Mouse (Mus musculus) retina, postnatal 1 day (tissue): ENCODE results near the gene Ndufaf3.
"Not testable (repeated sequence)": the region's sequence is repeated elsewhere in the genome, so short reads cannot be mapped to it uniquely, and the experiment has no call there.

Experiments used
- DNase-seq: peaks from one replicate; pipeline ENCODE4 v3.0.0-alpha.2; 2012

Ndufaf3 gene

DNA sequence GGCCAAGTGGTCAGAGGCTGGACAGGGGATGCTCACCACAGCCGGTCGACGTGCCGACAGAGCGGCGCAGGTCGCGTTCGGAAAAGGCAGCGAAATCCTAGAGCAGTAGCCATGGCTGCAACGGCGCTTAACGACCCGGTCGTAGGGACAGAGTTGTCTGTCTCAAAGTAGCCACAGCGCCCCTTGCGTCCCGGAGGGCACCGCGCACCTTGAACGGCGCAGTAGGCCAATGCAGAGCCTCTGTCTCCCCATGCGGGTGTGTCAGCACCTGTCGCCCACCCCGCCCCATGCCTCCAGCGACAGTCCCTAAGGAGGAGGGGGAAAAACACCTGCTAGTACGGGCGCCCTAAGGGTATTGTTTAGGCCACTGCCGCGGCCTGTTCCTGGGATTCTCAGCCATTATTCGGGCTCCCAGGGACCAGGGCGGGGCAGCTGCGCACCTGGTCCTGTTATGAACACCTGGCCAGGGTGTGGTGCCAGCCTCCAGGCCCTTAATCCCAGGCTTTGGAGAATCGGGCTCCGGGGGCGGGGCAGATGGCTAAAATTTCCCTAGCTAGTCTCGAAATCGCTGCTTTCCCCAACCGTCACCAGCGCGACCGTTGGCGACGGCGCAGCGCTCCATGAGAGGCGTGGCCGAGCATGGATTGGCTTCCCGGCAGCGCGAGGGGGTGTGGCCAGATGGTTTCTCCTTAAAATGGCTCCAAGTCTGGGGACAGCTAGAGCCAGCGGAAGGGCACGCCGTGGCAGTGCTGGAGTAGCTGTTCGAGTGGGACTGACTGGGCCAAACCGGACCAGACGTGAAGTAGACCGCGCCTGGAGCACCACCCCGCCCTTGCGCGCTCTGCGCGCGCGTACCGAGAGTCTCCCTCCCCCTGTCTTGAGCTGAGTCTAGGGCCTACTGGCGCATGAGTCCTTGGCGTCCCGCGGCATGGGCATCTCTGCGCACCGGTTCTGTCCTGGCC is at the start of gene Ndufaf3:
Ndufaf3 (minus strand) TSS at position 620 of the 962 bp plus-strand sequence.
- DNase-seq = peak; percentile 96

GRCm38 (mm10) chr9:108611488-108611887 is 44.3 kb upstream of the Ndufaf3 start:
- no peak for DNase-seq

DNA sequence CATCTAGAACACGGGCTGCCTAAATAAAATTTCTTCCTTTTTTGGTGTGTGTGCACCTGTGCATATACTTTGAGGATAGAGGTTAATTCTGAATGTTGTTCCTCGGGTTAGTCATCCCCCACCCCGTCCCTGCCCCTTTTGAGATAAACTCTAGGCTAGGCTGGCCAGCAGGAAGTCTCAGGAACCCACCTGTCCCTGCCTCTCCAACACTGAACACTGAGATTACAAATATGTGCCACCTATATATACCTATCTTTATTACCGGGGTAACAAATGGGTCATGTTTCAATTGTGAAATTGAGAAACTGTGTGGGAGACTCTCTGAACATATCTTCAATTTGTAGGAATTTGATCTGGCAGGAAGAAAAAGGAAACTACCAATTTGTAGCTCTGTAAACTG is 41.7 kb upstream of the Ndufaf3 start:
- DNase-seq = no peak

GRCm38 (mm10) chr9:108607929-108608328 is 40.7 kb upstream of the Ndufaf3 start:
- not testable (repeated sequence) for DNase-seq

- DNase-seq = no peak
Measured at GRCm38 (mm10) chr9:108601986-108602385, 34.8 kb upstream of the Ndufaf3 start.

GRCm38 (mm10) chr9:108600011-108600410 is 32.8 kb upstream of the Ndufaf3 start:
- DNase-seq = no peak

DNA sequence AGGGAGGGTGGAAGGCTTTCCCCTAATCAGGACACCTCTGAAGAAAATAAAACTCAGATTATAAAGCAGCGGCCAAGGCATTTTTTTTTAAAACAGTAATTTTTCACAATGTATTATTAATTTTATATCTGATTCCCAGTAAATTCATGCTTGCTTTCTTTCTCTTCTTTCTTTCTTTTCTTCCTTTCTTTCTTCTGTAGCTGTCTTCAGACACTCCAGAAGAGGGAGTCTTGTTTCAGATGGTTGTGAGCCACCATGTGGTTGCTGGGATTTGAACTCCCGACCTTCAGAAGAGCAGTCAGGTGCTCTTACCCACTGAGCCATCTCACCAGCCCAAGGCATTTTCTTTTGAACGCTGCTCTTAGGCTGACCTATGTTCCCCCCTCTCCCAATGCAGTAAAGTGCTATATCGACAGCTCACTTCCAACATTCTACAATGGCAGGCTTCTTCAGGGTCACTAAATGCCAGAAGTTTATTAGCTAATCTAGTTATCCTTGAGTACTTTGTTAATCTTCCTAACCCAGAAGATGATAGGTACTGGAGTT is 31.9 kb upstream of the Ndufaf3 start:
- DNase-seq = peak; percentile 17

GRCm38 (mm10) chr9:108596998-108597764 is 29.9 kb upstream of the Ndufaf3 start, which contains the start of gene P4htm:
Gene P4htm (minus strand): TSS chr9:108597667.
- peak; percentile 82 for DNase-seq

GRCm38 (mm10) chr9:108594354-108594753 is 27.1 kb upstream of the Ndufaf3 start:
- DNase-seq = no peak

GRCm38 (mm10) chr9:108591462-108591861 is 24.2 kb upstream of the Ndufaf3 start:
- no peak for DNase-seq

GRCm38 (mm10) chr9:108589229-108589628 is 22.0 kb upstream of the Ndufaf3 start:
- no peak for DNase-seq

DNA sequence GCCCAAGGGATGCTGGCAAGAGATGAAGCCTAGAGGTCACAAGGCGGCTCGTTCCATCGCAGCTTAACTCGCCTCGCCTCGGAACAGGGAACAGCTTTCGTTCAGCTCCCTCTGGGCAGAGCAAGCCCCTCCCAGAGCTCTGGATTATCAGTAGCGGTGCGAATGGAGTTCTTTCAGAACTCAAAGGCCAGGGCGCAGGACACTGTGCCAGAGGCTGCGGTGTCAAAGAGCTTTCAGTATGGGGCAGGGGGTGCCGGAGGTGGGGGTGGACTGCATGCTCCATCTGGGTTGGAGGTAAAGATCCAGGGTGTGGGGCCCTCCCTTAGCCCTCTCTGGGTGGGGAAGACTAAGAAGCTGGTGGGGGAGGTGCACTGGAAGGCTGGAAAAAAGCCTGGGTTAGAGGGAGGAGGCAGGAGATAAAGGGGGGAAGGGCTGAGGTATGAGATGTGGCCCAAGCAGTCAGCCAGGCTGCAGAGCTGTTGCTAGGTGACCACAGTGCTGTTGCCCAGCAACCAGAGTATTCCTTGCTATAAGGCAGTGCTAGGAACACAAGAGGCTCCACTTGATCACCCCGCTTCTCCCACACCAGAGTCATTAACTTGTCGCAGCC is 20.4 kb upstream of the Ndufaf3 start:
- DNase-seq = peak; percentile 96

DNA sequence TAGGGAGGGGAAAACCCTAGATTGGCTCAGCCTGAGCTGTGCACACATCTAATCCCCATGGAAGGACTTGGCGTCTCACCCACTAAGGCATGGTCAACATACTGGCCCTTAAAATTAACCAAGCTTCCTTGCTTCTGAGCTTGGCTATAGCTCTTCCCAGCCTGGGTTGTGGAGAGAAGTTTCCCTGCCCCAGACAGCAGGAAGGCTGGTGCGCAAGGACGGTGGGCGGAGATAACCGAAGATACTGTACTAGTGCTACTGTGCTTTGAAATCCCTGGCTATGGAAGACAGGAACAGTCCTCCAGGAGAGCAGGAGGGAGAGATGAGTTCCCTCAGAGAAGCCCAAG is 12.1 kb upstream of the Ndufaf3 start:
- no peak for DNase-seq

DNA sequence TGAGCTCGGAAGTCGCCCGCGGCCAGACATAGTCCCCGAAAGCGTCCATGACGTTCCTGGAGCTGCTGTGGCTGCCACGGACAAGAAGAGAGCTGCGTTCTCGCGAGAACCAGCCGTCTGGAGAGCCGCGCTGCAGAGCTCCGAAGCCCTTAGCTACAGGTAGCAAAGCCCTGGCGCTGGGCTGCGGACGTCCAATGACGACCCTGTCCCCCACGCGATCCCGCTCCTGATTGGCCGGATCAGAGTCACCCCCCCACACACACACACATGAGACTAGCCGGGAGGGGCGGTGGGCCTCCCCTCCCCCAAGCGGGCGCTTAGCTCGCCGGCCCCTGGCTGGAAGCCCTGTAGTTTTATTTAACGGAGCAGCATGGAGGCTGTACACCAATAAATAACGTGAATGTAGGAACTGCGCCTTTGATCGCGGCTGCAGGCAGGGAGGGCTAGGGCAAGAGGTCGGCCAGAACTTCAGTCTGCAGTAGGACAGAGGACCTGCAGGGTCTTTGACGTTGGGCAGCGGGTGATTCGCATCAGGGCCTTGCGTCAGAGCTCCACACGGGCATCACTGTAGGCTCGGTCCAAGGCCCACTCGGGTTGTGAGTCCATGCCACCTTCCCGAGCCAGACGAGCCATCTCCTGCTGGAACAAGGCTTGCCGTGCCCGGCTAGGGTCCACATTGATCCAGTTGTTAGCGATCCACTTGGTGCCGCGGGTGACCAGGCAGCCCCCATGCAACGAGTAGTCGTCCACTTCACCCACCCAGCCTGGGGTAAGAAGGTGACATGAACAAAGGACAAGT is 11.5 kb upstream of the Ndufaf3 start, which contains the start of gene Wdr6:
Wdr6 (minus strand) TSS at position 195 of the 799 bp plus-strand sequence.
- peak; percentile 98 for DNase-seq

GRCm38 (mm10) chr9:108577934-108578544 is 10.8 kb upstream of the Ndufaf3 start:
- peak; percentile 68 for DNase-seq

GRCm38 (mm10) chr9:108577025-108577424 is 9.8 kb upstream of the Ndufaf3 start:
- DNase-seq = no peak

GRCm38 (mm10) chr9:108575321-108576297 is 8.4 kb upstream of the Ndufaf3 start:
- no peak for DNase-seq

- no peak for DNase-seq
Measured at GRCm38 (mm10) chr9:108574921-108575320, 7.7 kb upstream of the Ndufaf3 start.

DNA sequence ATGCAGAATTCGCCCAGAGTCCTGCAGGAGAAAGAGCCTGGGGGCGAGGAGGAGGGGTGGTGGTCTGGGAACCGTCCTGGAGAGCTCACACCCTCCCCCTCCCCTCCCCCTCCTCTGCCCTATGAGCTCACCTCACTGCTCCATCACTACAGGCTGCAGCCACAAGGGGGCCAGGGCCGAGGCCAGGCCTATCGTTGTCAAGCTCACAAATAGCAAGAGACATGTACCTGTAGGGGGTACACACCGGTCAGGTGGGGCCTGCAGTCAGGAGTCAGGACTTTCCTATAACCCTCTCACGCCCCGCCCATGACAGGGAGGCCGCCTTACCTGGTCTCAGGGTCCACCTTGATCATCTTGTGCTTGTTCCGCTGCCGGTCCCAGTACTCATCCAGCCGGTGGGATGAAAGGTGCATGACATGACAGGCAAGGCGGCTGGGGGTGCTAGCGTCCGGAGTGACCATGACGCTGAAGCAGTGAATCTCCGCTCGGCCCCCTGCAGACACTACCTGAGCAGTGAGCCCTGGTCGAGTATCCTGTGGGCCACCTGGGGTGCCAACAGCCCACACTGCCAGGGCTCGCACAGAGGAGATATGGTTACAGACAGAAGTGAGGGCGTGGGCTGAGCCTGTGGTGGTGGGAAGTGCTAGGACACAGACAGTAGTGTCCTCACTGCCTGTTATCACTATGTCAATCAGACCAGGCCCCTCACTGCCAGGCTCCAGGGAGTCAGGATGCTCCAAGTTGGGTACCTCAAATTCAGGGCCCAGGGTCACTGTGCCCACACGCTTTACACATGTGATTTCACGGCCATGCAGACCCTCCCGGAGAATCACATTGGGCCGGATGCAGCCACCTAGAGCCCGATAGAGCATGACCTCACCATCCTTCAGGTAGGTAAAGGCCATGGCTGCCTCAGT is 6.8 kb upstream of the Ndufaf3 start:
- peak; percentile 82 for DNase-seq
